14 mouse cellular contexts compared by ENCODE assay signal in the genomic region with DNA sequence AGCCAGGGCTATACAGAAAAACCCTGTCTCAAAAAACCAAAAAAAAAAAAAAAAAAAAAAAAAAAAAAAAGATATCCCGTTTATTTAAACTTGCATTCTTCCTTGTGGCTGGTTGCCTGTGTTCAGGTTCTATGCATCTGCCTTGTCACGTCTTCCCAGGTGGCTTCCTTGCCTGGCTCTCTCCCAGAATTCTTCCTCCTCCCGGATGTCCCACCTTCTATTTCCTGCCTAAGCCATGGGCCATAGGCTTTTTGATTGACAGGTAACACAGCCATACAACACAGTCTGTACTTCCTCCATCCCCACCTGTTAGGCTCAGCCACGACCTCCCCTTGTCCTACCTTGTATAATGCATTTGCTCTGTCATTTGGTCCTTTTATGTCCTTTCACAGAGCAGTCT. TPM values are rescaled to one million over a fixed set of nuclear protein-coding genes. Genes with fewer than 3 reads are reported as not detected.
DNase-seq lines count a peak whose midpoint lies in the region; ATAC-seq and TF ChIP-seq lines count a peak whose summit lies in the region.
"Had no signal": no experiment of that assay in that cellular context is flagged by ENCODE, and none has a peak within 500 bp of the region (broad histone marks: within the 10 kb centered on the region; RNA-seq: fewer than 3 reads in every experiment).

Gene Hvcn1, plus strand, starts transcription at position 330 of the 400 bp plus-strand sequence.

- no peak within 1 kb of the TSS for H3K4me2 ChIP-seq in forebrain, embryonic 11.5 days (ENCODE audit: low read depth, low read length, severe bottlenecking)
- no peak within 1 kb of the TSS for H3K4me2 ChIP-seq in forebrain, embryonic 15.5 days (replicated peaks)
- H3K4me2 ChIP-seq: lung, embryonic 15.5 days had no signal

- 83% methylated on average over 4 of the region's 4 CpGs for WGBS in forebrain, embryonic 11.5 days
- 85% methylated on average over 4 of the region's 4 CpGs for WGBS in forebrain, embryonic 15.5 days

- ATAC-seq in forebrain, embryonic 11.5 days (replicated peaks; ENCODE audit: low FRiP score), result no peak
- no peak for ATAC-seq in forebrain, embryonic 15.5 days (replicated peaks)
- ATAC-seq: Patski had no signal

- no peak for DNase-seq in forebrain, embryonic 11.5 days (ENCODE audit: low spot score)
- DNase-seq in thymus, postnatal 0 days (ENCODE audit: low spot score), result peak; percentile 62
- no peak for DNase-seq in thymus, postnatal 14 days
- no peak for DNase-seq in gonadal fat pad, adult 2 months (ENCODE audit: low read depth)
- DNase-seq in gastrocnemius, adult 2 months, result no peak
- no peak for DNase-seq in frontal cortex, postnatal 10 days (ENCODE audit: low spot score in 2 of 2)
- DNase-seq in heart, postnatal 25 days (ENCODE audit: low spot score), result no peak
- DNase-seq: cerebellum, adult 9-11 months; kidney, adult 18-20 months had no signal

- no peaks in the 10 kb centered on the region for H3K36me3 ChIP-seq in forebrain, embryonic 11.5 days (ENCODE audit: control insufficient read depth, insufficient read depth, low read length)
- H3K36me3 ChIP-seq in forebrain, embryonic 15.5 days, result no peaks in the 10 kb centered on the region
- H3K36me3 ChIP-seq: heart, embryonic 10.5 days; lung, embryonic 15.5 days had no signal

- H3K9ac ChIP-seq in forebrain, embryonic 11.5 days (ENCODE audit: low read length), result no peak within 1 kb of the TSS
- H3K9ac ChIP-seq in forebrain, embryonic 15.5 days (replicated peaks), result no peak within 1 kb of the TSS
- H3K9ac ChIP-seq: lung, embryonic 15.5 days had no signal

- no peaks in the 10 kb centered on the region for H3K27me3 ChIP-seq in forebrain, embryonic 11.5 days (ENCODE audit: control insufficient read depth, insufficient read depth, low read length)
- no peaks in the 10 kb centered on the region for H3K27me3 ChIP-seq in forebrain, embryonic 15.5 days
- H3K27me3 ChIP-seq: lung, embryonic 15.5 days; Patski had no signal

- no peak within 1 kb of the TSS for H3K4me3 ChIP-seq in forebrain, embryonic 11.5 days (ENCODE audit: low read depth, low read length)
- H3K4me3 ChIP-seq in forebrain, embryonic 15.5 days, result no peak within 1 kb of the TSS
- no peak within 1 kb of the TSS for H3K4me3 ChIP-seq in gastrocnemius, adult 2 months
- H3K4me3 ChIP-seq: heart, embryonic 10.5 days; left cerebral cortex, adult 2 months; lung, embryonic 15.5 days had no signal

- peaks cover 7% of the 10 kb centered on the region; the same call in 1 of the 2 replicates for H3K4me1 ChIP-seq in forebrain, embryonic 11.5 days (replicated peaks; ENCODE audit: control insufficient read depth, insufficient read depth, low read length)
- H3K4me1 ChIP-seq in forebrain, embryonic 15.5 days, result peaks cover 5% of the 10 kb centered on the region

- intact Hi-C loops in gastrocnemius, adult 2 months (cut with DNase I), result no loop called here
- intact Hi-C loops in heart, postnatal 25 days (cut with DNase I), result no loop called here

- H3K27ac ChIP-seq in forebrain, embryonic 11.5 days (ENCODE audit: low read depth, low read length), result no peak within 1 kb of the TSS
- H3K27ac ChIP-seq in forebrain, embryonic 15.5 days (replicated peaks), result no peak within 1 kb of the TSS
- no peak within 1 kb of the TSS for H3K27ac ChIP-seq in gastrocnemius, adult 2 months
- H3K27ac ChIP-seq: heart, embryonic 10.5 days; left cerebral cortex, adult 2 months; lung, embryonic 15.5 days had no signal

- H3K9me3 ChIP-seq in forebrain, embryonic 11.5 days (ENCODE audit: control insufficient read depth, low read length), result no peaks in the 10 kb centered on the region
- H3K9me3 ChIP-seq in forebrain, embryonic 15.5 days, result no peaks in the 10 kb centered on the region
- H3K9me3 ChIP-seq: heart, embryonic 10.5 days; lung, embryonic 15.5 days had no signal

- TF ChIP-seq CTCF in gastrocnemius, adult 2 months (IDR thresholded peaks at IDR 0.05), result no peak

RNA-seq across cellular contexts. Expression of gene Hvcn1, which starts in this region (rescaled TPM):
- 8.6 and 11.1 TPM in 2 replicates for polyA plus RNA-seq in forebrain, embryonic 11.5 days (2014; fragmentation: Nextera tagmentation; extraction: Ambion mirVana)
- polyA plus RNA-seq in forebrain, embryonic 15.5 days (2015; fragmentation: Nextera tagmentation; extraction: Ambion mirVana), result 1.4 and 1.6 TPM in 2 replicates
- polyA plus RNA-seq in thymus, postnatal 0 days (2015; fragmentation: Nextera tagmentation; extraction: Ambion mirVana), result 22.3 and 24.6 TPM in 2 replicates
- 20.6 and 38.3 TPM in 2 replicates for polyA plus RNA-seq in gonadal fat pad, adult 2 months (2012; rRNA removed)
- under 1 TPM; 0.28 to 0.61 TPM for total RNA-seq in gastrocnemius, adult 2 months (2021)
- total RNA-seq in heart, postnatal 25 days (2021), result 1 to 10 TPM in 1 of 2 experiments, under 1 TPM in 1; 0.81 to 1.1 TPM
